Mouse (Mus musculus) retina, embryonic 14.5 days (tissue): ENCODE results near the gene Prim2.
A peak's percentile ranks its signal among the peaks of the same experiment; 100 is the strongest.

Source experiments
- DNase-seq: peaks from one replicate; pipeline ENCODE4 v3.0.0-alpha.2; 2015; ENCODE audit warnings: low spot score

Gene Prim2

GRCm38 (mm10) chr1:33669708-33670141 is at the start of gene Prim2:
Prim2 (minus strand) TSS chr1:33669795.
- peak; percentile 90 for DNase-seq

DNA sequence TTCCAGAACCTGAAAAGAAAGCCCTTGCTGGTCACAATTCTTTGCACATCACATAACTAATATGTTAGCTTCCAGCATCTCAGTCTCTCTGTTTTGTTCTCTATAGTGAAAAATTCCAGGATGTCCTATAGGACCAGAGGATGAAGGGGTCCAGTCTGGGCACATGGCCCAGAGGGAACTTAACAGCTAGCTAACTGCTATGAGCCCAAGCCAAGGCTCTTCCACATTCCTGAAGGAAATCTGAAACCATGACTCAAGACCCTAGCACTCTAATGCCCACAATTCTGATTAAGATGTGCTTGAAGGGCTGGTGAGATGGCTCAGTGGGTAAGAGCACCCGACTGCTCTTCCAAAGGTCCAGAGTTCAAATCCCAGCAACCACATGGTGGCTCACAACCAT is 48.0 kb upstream of the Prim2 start:
- DNase-seq: no peak

DNA sequence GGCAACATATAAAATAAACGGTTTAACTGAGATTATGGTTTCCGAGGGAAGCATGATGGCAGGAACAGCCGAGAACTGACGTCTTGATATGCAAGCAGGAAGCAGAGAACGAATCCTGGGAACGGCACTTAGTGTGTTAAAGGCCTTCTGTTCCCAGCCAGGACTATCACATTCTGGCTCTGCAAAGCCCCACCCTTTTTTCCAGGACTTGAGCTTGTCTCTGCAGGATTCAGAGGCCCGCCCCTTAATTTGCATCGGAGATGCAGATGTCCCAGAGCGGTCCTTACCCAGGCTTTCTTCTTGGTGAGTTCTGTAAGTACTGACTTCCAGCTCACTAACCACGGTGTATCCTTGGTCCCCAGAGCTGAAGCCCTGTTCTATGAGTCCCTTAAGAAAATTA is 45.2 kb upstream of the Prim2 start:
- DNase-seq: peak; percentile 35

DNA sequence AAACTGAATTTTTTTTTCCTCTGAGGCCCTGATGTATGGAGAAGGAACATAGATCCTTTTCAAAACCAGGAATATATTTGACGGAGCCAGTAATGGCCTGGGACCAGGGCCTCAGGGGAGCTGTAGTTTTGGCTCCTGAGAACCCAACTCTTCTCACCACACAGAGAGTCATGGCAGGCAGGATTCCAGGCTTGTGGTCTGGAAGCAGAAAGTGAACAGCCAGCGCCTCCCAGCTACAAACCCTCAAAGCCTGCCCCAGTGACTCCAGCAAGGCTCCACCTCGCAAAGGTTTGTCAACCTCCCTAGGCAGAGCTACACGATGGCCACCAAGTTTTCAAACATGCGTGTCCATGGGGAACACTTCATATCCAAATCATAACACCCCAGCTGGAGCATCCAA is 42.4 kb upstream of the Prim2 start:
- DNase-seq: no peak

DNA sequence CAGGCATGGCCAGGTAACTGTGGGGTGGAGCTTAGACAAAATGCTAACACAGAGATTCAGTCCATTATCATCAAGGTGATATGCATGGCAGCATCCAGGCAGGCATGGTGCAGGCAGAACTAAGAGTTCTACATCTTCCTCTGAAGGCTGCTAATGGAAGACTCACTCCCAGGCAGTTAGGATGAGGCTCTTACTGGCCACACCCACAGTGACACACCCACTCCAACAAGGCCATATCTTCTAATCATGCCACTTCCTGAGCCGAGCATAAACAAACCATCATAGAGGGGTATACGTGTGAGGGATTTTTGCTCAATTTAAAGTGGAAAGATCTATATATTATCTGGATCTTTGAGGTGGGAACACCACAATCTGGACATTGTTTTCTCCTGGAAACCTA is 40.0 kb upstream of the Prim2 start:
- DNase-seq: no peak

- no peak for DNase-seq
These were observed 31.6 kb upstream of the Prim2 start for GRCm38 (mm10) chr1:33701244-33701643.

DNA sequence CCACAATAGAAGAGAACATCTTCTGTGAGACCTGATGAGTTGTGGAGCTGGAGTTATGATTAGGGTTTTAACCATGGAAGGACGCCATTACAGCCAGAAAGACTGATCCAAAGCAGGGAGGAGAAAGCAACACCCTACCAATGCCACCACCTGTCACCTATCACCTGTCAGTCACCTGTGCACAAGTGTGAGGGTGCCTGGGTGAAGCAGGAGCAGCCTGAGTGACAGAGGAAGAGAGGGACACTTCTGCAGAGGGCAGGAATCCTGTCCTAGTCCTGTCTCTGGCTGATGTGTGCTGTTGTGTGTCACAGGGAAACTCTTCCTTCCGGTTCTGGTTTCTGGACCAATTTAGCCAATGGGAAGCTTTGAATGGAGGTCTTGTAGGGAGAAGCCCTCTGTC is 26.4 kb upstream of the Prim2 start:
- DNase-seq: no peak

GRCm38 (mm10) chr1:33693893-33694292 is 24.3 kb upstream of the Prim2 start:
- DNase-seq: no peak

GRCm38 (mm10) chr1:33690087-33690448 is 20.5 kb upstream of the Prim2 start:
- no peak for DNase-seq

DNA sequence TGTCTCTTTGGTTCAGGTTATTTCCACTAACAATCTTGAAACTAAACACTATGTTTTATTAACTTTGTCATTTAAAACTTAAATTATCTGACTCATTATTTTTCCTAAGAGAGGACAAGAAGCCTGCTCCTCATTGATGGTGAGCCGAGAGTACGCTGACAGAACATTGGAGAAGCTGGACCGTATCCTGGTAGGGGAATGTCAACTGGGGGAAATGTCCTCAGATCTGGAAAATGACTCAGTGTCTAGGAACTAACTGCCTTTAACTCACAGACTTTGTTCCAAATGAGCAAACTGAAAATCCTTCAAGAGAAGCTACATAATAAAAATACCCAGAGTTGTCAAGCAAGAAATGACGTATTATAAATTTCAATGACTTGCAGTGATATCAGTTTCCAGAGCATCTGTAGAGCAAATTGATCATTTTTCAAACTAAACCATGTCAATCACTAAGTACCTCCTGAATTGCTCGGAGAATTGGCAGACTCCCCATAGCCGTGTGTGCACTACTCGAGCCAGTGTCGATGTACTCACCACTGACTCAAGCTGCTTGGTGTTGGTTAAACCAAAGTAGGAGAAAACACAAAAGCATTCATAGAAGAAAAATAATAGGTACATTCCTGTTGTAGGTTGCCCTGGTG is 20.0 kb upstream of the Prim2 start:
- no peak for DNase-seq

DNA sequence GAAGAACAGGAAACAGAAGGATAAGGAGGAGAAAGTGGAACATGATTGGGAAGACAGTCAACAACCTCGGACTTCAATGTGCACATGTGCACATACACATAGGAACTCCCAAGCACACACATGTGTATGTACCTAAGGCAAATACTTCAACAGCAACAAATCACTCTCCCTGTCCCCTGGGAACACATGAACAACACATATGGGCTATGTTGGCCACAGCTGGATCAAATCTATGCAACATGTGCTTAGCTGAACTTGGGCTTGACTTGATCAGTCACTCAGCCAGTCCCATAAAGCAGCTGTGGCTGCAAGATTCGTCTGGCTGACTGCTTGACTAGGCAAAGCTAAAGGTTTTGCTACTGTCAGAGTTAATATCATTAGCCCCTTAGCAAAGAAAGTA is 19.2 kb upstream of the Prim2 start:
- no peak for DNase-seq

- peak; percentile 54 for DNase-seq
These were observed 14.9 kb upstream of the Prim2 start for GRCm38 (mm10) chr1:33684459-33684858.

- no peak for DNase-seq
These were observed 11.3 kb upstream of the Prim2 start for GRCm38 (mm10) chr1:33680890-33681289.

DNA sequence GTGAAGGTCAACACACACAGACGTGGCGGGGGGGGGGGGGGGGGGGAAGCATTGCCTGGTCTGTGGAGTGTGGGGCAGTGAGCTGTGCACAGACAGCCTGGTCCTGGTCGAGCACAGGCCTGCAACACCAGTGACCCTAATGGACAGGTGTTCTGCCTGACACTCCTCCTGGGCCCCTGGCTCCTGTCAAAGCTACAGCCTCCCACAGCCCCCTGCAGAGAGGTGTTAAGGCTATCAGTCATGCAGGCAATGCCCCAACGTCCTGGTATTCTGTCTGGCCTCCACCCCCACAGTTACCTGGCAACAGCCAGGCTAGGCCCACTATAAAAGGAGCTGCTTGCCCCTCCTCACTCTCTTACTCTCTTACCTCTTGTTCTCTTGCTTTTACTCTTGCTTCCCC is 10.8 kb upstream of the Prim2 start:
- no peak for DNase-seq

- DNase-seq: no peak
These were observed 3.8 kb upstream of the Prim2 start for GRCm38 (mm10) chr1:33673158-33673960.

DNA sequence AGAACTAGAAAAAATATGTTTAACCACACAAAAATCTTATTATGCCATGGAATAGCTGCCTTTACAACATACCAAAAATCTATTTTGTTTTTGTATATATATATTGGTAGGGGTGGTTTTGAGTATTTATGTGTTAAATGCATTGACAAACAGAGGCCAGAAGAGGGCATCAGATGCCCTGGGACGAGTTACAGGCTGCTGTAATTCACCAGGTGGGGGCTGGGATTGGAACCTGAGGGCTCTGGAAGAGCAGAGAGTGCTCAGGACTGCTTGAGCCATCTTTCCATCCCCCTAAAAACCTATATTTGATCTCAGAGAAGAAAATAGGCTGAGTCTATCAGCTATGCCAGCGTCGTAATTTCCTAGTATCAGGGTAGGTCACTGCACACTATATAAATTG is 2.9 kb upstream of the Prim2 start:
- peak; percentile 70 for DNase-seq

DNA sequence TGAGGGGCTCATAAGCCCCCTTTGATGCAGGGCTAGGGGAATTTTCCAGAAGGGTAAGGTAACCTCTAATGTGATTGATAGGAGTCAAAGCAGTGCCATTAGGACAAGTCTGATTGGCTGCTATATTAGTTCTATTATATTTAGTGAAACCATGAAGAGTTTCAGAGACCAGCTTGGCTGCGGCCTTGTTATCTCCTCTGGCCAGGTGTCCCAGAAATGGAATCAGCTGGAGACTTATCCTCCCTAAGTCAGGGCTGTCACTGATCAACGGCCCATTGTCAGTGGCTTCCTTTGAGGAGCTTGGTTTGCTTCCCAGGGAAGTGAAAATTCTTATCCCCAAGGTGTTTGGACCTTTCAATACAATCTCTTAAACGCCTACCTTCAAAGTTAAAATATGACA is 2.5 kb upstream of the Prim2 start:
- DNase-seq: no peak

DNA sequence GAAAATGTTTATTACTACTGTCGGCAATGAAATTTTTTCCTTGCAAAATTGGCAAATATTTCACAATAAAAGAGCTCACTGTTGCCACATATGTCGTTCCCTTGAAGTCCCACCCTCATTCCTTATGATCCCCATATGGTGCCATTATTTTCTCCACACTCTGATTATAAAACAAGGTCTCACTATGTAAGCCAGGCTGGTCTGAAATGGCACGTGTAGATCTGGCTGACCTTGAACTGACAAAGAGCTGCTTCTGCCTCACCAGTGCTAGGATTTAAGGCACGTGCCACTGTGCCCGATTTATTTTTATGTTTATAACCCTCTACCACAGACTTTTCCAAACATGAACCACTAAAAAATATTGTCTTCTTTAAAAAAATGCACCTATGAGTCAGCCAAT is 1.8 kb upstream of the Prim2 start:
- DNase-seq: no peak

GRCm38 (mm10) chr1:33670164-33670616 is 595 bp upstream of the Prim2 start:
- peak; percentile 80 for DNase-seq

DNA sequence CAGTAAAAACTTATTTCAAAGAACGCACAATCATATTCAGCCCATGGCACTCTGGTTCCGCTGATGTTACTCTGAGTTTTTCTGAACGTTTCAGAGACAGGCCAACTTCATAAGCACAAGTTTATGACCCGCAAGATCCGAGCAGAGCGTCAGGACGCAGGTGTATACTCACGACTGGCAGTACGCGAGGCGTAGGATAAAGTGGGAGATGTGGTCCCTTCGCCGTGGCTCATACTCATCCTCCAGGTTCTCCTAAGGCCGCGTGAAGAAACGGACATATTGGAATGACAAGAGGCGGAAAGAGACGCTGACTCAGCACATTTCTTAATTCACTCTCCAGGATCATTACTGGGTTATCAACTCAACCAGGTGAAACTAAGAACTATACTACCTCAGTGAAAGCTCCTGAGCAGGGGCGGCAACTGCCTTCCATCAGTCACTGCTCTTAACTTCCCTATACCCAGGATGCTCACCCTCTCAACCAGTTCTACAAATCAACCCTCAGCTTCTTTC is 5.9 kb downstream of the Prim2 start:
- DNase-seq: no peak

DNA sequence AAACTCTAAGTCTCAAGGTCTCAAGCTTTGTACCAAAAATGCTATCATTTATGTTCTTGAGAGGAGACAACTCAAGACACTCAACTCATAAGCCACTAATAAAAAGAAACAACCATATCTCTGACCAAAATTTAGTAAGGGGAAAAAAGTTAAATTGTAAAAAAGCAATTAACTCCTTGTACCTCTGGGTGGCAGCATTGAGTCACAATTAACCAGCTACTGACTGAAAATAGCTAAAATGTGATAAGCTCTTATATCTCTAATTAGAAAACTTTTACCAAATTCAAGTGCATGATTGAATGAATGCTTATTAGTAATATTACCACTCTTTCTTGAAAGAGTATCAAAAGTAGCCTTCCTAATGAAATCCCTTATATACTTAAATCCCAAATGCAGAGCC is 6.4 kb downstream of the Prim2 start:
- DNase-seq: peak; percentile 73

GRCm38 (mm10) chr1:33658302-33658701 is 11.3 kb downstream of the Prim2 start:
- no peak for DNase-seq

DNA sequence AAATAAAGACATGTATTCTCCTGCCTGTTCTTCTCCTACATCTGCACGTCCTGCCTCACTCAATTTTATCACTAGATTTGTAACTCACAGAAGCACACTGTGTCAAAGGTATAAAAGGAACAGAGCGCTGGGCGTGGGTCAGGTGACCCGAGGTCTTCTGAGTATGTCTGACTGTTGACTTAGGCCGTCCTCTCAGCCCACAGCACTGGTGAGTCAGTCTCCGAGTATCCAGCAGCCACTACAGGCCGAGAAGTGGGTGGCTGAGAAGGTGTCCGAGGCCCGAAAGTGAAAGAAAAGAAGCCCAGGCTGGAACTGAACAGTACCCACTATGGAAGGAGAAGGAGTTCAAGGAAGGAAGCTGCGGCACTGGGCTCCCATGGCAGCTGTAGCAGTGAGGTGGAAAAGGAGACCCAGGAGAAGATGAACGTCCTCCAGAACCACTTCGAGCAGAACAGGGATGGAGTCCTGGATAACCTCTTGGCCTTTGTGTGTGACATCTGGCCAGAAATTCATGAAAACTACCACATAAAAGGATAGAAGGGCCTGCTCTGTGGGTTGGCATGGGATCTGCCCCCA is 11.9 kb downstream of the Prim2 start:
- DNase-seq: no peak
